Mouse (Mus musculus) adrenal gland, postnatal 4 days (tissue): Measurements from ENCODE around the gene Cbfb. TPM values are rescaled to one million over a fixed set of nuclear protein-coding genes. Genes with fewer than 3 reads are reported as not detected.
"Not testable (repeated sequence)": the region's sequence is repeated elsewhere in the genome, so short reads cannot be mapped to it uniquely, and the experiment has no call there.

Experiments used
- DNase-seq, 2 experiments: peaks; one replicate each; pipeline ENCODE4 v3.0.0; 2021 to 2022; ENCODE audit warnings: low spot score in 2 of 2, mixed read lengths in 2 of 2
- total RNA-seq, 2 experiments: library from RNA; stranded (reverse); gene quantifications; 2 replicates each; pipeline ENCODE4 v1.2.3; 2021

The Cbfb gene
- total RNA-seq, 2 experiments from 2014 or later, result 66.4 to 70.2 TPM

DNA sequence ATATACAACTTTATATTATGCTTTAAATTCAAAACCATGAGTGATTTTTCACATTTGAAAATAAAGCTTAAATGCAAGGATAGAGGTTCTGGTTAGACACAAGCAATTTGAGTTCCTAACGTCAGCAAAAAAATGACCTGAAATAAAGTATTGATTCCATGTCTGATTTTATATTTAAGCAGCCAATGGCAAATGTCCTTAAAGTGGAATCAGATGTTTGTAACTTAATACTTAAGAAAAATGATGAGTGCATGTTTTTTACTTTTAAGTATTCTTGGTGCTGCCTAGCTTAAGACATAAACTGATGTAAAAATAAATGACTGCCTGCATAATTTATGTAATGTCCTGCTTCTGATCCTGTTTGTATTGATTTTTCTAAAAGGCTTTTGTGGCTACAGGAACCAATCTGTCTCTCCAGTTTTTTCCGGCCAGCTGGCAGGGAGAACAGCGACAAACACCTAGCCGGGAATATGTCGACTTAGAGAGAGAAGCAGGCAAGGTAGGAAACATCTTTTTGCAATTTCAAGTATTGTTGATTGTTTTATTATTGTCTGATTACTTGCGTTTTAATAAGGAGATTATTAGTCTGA is 7.8 kb downstream of the Cbfb start:
- DNase-seq, result no peak

DNA sequence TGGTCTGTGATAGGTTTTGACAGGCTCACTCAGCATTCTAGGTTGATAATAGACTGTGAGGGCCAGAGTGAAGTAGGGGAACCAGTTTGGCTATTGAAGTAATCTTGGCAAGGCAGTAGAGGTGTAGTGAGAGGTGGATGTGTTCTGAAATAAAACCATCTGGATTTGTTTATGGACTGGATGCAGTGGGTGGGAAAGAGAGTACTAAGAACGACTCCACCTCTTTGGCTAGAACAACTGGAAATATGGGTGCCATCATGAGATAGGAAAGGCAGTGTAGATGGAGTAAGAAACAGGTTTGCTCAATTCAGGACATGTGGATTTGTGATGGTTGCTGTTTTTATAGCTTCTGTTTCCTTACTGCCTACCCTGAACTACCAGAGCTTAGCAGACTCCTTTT is 11.7 kb downstream of the Cbfb start:
- DNase-seq, result no peak

DNA sequence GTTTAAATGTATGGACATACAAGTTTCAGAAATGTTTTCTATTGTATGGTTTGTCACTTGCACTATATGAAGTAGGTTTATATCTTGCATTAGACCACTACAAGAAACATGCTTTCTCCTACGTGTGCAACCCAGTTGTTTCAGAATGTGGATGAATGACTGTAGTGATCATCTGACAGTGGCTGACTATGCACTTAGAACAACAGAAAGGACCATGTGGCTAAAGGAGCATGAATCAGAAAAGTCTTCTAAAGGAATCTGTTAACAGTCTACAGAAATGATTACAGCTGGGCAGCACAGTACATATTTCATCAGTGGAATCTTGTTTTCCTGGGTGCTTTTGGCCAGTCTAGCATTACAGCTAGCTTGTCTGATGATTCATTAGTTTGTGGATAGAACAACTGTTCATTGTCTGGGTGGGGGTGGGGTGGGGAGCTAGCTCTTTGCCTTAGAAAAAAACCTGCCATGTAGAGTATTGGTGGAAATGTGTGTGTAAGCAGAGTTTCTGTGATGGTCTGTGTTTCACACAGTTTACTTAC is 16.1 kb downstream of the Cbfb start:
- no peak for DNase-seq

DNA sequence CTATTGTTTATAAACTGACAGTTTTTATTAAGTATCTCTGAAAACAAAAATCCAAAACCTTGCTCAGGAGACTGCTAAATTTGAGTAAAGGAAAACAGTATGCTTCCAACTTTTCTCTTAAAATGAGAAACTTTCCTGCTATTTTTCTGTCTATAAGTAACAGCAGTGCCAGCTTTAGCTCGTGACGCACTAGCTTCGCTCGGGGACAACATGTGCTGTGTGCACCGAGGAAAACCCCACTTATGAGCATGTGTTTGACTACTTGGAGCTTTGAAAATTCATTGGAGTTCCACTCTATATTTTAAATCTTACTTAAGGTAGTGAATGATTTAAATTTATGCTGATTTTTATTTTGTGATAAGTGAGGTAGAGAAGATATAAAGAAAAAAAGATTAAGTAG is 21.7 kb downstream of the Cbfb start:
- DNase-seq, result no peak

DNA sequence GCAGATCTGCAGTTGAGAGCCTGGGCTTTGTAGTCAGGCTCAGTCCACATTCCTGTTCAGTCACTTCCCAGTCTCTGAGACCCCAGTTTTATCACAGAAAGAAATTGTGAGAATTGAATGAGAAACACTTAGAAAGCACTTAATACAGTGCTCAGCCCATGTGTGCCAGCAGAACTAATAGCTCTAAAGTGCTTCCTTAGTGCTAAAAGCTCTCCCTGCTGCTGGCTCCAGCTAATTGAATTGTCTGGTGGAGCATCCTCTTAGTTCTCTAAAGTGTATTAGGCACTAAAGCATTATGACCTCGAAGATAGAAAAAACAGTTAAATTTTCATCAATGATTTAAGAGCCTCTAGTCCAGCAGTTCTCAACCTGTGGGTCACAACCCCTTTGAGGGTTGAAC is 35.3 kb downstream of the Cbfb start:
- DNase-seq, result no peak

DNA sequence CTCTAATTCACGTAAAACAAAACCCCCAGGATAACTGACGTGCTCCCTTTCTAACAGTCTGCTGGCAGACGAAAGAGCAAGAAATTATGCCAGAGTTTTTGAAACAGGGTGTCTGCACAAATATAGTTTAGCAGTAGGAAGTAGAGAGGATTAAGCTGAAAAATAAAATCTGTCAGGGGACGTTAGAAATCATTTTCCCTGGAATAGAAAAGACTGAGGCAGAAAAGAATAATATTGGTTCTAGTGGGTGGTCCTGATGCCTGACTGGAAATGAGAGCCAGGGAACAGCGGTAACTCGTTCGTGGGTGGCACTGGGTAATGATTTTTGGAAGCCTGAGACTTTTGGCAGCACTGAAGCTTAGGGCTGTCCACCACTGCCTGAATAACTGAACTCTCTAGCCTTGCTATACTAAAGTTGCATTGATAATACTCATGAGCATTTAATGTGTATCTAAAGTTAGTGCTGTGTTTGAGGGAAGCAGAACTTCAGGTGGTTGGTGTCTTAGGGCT is 36.3 kb downstream of the Cbfb start:
- DNase-seq, result no peak

DNA sequence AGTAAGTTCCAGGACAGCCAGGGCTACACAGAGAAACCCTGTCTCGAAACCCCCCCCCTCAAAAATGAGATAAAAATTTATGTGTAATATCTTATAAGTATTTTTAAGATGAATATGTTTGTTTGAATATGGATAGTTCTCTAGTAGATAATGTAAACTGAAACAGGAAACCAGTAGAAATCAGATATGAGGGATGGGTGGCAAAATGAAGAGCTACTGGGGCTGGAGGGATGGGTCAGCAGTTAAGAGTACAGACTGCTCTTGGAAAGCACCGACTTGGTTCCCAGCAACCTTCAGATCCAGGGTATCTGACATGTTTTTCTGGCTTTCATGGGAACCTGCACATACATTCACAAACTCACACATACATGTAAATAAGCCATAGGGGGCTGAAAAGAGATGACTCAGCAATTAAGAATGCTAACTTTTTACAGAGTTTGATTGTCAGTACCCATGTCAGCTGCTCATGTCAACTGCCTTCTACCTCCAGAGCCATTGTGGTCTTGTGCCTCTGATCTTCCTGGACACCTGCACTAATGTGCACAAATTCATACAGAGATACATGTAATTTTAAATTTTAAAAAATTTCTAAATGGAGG is 37.3 kb downstream of the Cbfb start:
- DNase-seq, result no peak

DNA sequence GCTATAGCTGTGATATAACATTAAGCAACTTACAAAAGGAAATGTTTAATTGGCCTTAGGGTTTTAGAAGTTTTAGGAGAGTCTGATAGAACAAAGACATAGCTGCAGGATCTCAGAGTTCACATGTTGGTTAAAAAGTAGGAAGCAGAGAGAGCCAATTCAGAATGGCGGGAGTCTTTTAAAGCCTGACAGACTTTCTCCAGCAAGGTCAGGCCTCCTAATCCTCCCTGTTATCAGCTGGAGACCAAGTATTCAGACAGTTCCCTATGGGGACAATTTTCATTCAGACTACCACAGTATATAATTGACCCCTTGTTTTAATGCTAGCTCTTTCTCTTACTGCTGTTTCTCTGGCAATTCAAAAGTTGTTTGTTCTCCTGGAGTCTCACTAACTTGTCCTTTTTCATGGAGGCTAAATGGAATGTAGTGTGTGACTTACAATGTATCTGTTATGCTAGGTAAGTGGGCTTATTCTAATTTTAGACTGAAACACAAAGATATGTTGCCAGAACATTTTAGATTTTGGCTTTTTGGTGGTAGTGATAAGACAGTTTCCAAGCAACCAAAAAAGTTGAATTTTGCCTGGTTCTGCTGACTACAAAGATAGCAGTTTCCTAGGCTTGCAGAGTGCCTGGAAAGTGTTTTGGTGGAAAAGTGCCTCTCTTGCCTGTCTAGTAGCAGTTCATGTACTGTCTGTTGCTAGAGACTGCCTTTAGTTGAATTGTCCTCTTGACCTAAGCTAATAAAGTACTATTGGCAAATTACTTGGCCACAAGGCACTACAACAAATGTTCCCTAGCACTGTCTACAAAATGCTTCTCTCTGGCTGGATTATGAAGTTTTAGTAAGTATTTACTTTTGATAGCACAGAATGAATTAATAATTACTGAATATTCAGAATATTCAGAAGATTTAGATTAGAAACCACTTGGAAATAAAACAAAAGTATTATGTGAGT is 39.0 kb downstream of the Cbfb start:
- no peak for DNase-seq

DNA sequence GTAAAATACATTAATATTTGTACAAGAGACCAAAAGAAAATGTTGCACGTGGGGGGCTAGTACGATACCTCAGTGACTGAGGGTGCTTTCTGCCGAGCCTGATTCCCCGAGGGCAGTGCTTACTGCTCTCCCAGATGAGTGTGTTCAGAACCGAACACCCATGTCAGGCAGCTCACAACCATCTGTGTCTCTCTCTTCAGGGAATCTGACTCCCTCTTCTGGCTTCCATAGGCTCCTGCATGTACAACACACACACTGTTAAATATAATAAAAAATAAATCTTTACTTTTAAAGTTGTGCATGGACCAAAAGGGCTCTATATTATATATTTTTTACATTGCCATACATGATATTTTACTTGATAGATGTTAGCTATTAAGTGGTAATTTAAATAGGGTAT is 43.6 kb downstream of the Cbfb start:
- no peak for DNase-seq

DNA sequence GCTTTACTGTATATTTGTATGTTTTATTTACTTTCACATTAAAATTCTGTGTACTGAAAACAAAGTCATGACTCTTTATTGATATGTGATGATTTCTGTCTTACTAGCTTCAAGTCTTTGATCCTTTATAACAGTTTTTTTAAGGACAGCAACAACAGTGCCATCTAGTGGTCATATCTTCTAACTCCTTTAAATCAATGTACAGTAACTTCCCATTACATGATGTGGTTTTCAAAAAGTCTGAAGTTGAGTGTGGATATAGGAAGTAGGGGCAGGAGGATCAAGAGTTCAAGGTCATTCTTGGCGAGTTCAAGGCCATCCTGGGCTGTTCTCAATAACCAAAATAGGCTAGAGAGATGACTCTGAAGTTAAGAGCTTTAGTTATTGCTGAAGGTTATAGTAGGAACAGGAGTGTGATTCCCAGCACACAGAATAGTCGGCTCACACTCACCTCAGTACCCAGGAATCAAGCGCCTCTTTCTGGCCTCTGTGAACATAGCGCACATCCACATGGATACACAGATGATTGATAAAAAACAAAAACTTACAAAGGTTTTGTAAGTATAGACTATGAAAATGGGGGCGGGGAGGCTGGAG is 47.5 kb downstream of the Cbfb start:
- DNase-seq, result no peak

DNA sequence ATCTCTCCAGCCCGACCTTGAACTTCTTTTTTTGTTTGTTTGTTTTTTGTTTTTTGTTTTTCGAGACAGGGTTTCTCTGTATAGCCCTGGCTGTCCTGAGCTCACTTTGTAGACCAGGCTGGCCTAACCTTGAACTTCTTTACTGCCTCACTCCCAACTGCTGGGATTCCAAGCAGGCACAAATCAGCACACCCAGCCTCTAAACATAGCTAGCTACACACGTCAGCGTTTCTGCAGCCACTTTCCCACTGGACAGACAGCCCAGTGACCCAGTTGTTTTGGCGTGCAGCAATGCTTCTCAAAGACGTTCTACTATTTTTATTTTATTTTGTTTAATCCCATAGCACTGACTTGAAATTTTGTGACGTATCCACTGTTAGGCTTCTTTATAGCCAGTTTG is 53.4 kb downstream of the Cbfb start:
- DNase-seq, result no peak

DNA sequence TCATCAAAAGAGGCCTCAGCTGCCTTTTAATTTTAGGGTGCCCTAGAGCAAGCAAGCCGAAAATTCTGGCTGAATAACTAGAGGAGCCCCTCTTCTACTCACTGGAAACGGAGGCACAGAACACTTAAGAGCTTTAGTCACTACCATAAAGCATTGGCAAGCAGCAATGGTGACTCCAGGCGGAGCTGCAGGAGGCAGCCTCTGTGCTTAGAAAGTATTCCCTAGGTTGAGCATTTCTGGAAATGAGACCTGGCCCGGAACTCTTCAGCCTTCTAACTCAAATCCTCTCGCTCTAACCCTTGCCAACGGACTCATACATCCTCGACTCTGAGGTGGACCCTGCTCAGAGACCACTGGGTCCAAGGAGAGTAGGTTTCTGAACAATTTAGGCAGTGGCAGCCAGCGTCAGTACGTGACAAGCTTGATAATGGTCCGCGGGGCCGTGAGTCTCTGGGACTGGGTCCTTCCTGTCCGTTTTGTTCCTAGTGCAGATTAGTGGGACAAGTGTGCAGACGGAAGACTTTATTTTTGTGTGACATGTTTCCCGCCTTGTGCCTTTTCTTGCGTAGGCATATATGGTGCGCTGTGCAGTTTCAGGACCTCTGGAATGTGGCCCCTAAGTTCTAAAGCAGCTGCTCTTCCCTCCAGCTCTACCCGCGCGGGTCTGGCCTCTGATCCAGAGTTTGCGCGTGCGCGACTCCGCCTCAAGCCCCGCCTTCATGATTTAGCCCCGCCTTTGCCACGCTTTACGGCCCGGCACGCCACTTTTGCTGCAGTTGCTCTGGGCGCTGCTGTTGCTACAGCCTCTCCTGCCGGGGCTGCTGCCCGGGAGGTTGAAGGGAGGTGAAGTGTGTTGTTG is 54.2 kb downstream of the Cbfb start, which contains the start of gene D230025D16Rik:
D230025D16Rik (plus strand) TSS at position 733 of the 859 bp plus-strand sequence.
- peak; percentile 91 to 92 for DNase-seq

DNA sequence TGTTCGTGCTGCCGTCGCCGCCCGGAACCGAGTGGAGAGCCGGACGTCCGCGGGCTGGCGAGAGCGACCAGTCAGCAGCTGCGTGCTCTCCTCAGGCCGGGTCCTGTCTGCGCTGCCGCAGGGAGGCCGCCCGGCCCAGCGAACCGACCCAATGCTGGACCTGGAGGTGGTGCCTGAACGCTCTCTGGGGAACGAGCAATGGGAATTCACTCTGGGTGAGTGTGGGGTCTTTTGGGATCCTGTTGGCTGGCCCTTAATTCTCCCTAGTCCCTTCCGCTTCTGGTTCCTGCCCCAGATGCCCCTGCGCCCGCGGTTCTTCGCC is 54.8 kb downstream of the Cbfb start:
- DNase-seq, result no peak

DNA sequence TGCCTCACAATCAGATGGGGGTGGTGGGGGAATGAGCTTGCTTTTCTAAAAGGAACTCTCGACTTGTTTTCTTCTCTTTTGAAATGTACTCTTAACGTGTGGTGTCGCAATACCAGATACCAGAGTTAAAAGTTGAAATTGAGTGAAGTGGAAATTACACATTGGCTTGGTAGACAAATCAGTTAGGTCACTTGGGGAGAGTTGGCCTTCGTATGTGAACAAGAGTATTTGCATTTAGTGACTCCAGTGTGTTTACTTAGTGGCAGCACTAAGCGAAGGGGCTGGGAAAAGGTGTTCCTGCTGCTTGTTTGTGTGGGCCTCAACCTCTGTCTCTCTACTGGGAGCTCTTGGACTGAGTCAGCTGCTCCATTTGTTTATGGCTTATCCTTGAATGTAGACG is 55.4 kb downstream of the Cbfb start:
- no peak for DNase-seq

DNA sequence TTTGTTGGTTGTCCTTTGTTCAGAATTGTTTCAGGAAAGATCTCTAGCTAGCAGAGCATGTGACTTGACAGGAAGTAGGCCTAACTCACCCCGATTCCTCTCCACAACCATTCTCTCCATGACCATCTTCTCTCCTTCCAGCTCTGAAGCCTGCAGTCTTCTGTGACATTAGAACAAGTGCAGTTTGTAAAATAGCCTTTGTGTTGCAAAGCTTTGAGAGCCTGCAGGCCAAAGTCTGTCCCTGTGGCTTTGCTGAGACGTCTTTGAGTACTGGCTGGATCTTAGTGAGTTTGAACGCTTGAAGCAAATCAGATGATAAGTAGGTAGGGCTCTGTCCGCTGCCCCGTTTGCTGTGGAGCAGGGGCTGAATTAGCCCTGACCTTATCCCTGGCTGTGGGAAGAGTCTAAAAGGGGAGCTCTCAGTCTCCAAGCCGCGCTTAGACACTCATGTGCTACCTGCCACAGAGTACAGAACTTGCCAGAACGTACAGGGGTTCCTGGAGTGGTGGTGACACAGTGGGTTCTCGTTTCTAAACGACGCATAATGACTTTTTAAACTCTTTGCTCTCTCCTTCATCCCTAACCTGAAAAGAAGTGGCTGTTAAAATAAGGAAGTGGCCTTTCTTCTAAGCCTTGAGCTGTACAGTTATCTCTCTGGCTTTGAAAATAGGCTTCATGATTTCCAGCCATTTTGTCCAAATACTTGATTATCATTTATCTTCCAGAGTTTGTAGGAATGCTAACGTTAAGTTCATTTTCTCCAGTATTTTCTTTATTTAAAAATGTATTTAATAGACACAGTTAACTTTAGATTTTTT is 61.2 kb downstream of the Cbfb start:
- no peak for DNase-seq

DNA sequence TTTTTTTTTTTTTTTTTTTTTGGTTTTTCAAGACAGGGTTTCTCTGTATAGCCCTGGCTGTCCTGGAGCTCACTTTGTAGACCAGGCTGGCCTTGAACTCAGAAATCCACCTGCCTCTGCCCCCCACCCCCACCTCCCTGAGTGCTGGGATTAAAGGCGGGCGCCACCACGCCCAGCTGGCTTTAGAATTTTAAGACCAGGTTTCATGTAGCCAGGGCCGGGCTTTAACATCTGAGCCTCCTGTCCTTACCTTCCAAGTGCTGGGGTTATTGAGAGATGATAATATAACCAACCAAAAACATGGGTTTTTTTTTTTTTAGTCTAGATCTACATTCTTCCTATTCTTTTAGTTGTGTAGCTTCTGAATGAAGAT is 61.8 kb downstream of the Cbfb start:
- not testable (repeated sequence) for DNase-seq

DNA sequence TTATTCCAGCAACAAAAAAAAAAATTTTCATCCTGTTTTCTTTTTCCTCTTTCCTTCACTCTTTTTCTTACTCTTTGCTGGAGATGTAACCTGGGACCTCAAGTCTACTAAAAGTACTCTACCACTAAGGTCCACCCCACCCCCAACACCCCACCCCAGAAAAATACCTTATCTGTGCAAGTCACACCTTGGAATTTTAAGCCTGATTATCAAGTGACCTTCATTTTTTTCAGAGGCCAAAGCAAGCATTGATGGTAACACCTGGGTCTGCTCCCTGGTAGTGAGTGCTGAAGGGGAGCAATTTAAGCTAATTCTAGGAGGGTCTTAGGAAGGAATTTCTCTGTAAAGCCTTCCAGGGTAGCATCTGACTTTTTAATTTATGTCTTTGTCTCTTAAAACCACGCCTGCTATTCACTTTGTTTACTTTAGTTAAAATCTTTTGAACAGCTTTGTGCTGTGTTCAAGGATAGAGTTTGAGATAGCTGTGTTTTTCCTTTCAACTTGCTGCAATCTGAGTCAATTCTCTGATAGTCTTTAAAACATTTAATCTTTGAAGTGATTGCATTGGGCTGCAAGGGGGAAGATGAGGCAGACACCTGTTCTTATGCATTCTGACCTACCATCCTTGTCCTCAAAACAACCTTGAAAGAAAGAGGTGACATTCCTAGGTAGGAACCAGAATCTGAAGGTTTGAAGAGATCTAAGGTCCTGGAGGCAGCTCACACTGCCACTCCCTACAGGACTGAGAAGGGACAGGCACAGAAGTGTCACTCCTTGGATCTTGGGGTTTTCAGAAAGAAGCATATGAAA is 62.9 kb downstream of the Cbfb start:
- no peak for DNase-seq

DNA sequence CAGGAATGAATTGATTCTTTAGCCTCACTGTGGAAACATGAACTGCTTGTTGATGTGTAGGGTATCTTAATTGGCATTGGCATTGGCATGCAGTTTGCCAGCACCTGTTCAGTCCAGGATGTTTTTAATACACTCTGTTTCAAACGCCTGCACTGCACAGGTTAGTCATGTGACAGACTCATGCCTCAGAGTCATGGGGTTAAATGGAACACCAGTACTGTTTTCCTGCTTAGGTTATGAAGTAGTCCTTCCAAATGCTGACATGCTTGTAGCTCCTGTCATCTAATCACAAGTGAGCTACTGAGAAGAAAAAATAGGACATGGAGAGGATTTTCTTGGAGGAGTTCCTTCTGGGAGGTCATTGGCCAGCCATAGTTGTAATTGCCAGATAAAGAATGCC is 64.7 kb downstream of the Cbfb start:
- no peak for DNase-seq
